Mouse (Mus musculus) CH12.LX (cell line): Measurements from ENCODE around the gene Tbp. TPM values are rescaled to one million over a fixed set of nuclear protein-coding genes. Genes with fewer than 3 reads are reported as not detected.

Experiments used
- DNase-seq: peaks from one replicate; pipeline ENCODE4 v3.0.0-alpha.2; 2013; ENCODE audit errors: extremely low read depth
- H3K27ac ChIP-seq: 2 replicates; pipeline ENCODE4 v1.5.1; 2012; ENCODE audit warnings: low read depth, mild to moderate bottlenecking, control low read depth, moderate library complexity; ENCODE audit not compliant: insufficient read depth
- H3K27me3 ChIP-seq: replicated peaks from 2 replicates; pipeline ENCODE3; 2012; ENCODE audit warnings: inconsistent platforms
- H3K36me3 ChIP-seq, 2 experiments: replicated peaks in 1 of 2; 2 replicates each; pipeline versions ENCODE3 to v1.6.1; 2012; ENCODE audit warnings: inconsistent platforms in 1 of 2, low read length in 1 of 2, mild to moderate bottlenecking in 1 of 2, mixed read lengths in 1 of 2, moderate library complexity in 1 of 2; ENCODE audit not compliant: control insufficient read depth in 1 of 2, insufficient read depth in 1 of 2
- H3K4me1 ChIP-seq, 2 experiments: 2 replicates each; pipeline ENCODE4 v1.6.1; 2012; ENCODE audit warnings: inconsistent platforms in 1 of 2, moderate library complexity in 1 of 2; ENCODE audit not compliant: insufficient read depth in 2 of 2, control insufficient read depth in 1 of 2
- H3K4me2 ChIP-seq: 2 replicates; pipeline ENCODE4 v1.6.1; 2012; ENCODE audit warnings: low read depth, mild to moderate bottlenecking, control low read depth; ENCODE audit not compliant: poor library complexity, insufficient read depth, severe bottlenecking
- H3K4me3 ChIP-seq, 3 experiments: fragments of 150-350 bp in 1 of 3; sonication (generic) in 1 of 3; replicated peaks in 1 of 3; 2 replicates each; pipeline versions ENCODE3 to v1.5.1; 2011 to 2012; ENCODE audit warnings: low read depth in 2 of 3, low read length in 2 of 3, mild to moderate bottlenecking in 2 of 3, moderate library complexity in 2 of 3, control low read depth in 1 of 3, improper control_type of control experiment in 1 of 3, inconsistent platforms in 1 of 3, mixed read lengths in 1 of 3; ENCODE audit not compliant: poor library complexity in 1 of 3
- H3K79me2 ChIP-seq: replicated peaks from 2 replicates; pipeline ENCODE4 v1.6.1; 2012; ENCODE audit warnings: mild to moderate bottlenecking, moderate library complexity; ENCODE audit not compliant: control insufficient read depth, poor library complexity, insufficient read depth, severe bottlenecking; ENCODE audit errors: extremely low read depth
- H3K9ac ChIP-seq: 2 replicates; pipeline ENCODE4 v1.6.1; 2012; ENCODE audit warnings: low read depth, mild to moderate bottlenecking, control low read depth, moderate library complexity; ENCODE audit not compliant: insufficient read depth
- H3K9me3 ChIP-seq: replicated peaks from 2 replicates; pipeline ENCODE3; 2012; ENCODE audit warnings: low read length, inconsistent platforms, mixed read lengths
- BHLHE40 ChIP-seq: IDR thresholded peaks from 2 replicates; pipeline ENCODE4 v1.6.1; 2011; ENCODE audit warnings: mild to moderate bottlenecking, low read depth, low read length, improper control_type of control experiment
- CHD1 ChIP-seq: IDR thresholded peaks from 2 replicates; pipeline ENCODE4 v1.6.1; 2012; ENCODE audit warnings: low read depth, low read length, improper control_type of control experiment, inconsistent platforms
- CHD2 ChIP-seq: IDR thresholded peaks from 2 replicates; pipeline ENCODE4 v1.6.1; 2011; ENCODE audit warnings: low read length, improper control_type of control experiment
- CTCF ChIP-seq, 2 experiments: IDR thresholded peaks in 1 of 2; conservative IDR thresholded peaks in 1 of 2; 2 replicates each; pipeline ENCODE4 v1.5.1; 2011 to 2012; ENCODE audit warnings: low read depth in 2 of 2, low read length in 2 of 2, improper control_type of control experiment in 1 of 2, inconsistent platforms in 1 of 2, mild to moderate bottlenecking in 1 of 2, moderate library complexity in 1 of 2
- E2F4 ChIP-seq: IDR thresholded peaks from 2 replicates; pipeline ENCODE4 v1.6.1; 2011; ENCODE audit warnings: low read depth, low read length, improper control_type of control experiment; ENCODE audit not compliant: insufficient replicate concordance
- ELF1 ChIP-seq: IDR thresholded peaks from 2 replicates; pipeline ENCODE4 v1.6.1; 2014; ENCODE audit warnings: low read depth, mild to moderate bottlenecking, inconsistent platforms, low read length, improper control_type of control experiment
- ETS1 ChIP-seq: conservative IDR thresholded peaks from 2 replicates; pipeline ENCODE4 v1.6.1; 2012; ENCODE audit warnings: low read depth, mild to moderate bottlenecking, inconsistent platforms, low read length, improper control_type of control experiment, moderate library complexity
- GABPA ChIP-seq: IDR thresholded peaks from 2 replicates; pipeline ENCODE4 v1.6.1; 2012; ENCODE audit warnings: low read depth, low read length, improper control_type of control experiment, inconsistent platforms; ENCODE audit not compliant: insufficient replicate concordance
- HCFC1 ChIP-seq: IDR thresholded peaks from 2 replicates; pipeline ENCODE4 v1.6.1; 2012; ENCODE audit warnings: low read depth, mild to moderate bottlenecking, inconsistent platforms, low read length, improper control_type of control experiment
- KAT2A ChIP-seq: IDR thresholded peaks from 2 replicates; pipeline ENCODE4 v1.6.1; 2012; ENCODE audit warnings: low read length, improper control_type of control experiment, inconsistent platforms; ENCODE audit not compliant: insufficient replicate concordance
- MAX ChIP-seq: IDR thresholded peaks from 2 replicates; pipeline ENCODE4 v1.6.1; 2011; ENCODE audit warnings: low read length, improper control_type of control experiment
- MAZ ChIP-seq: IDR thresholded peaks from 2 replicates; pipeline ENCODE4 v1.6.1; 2012; ENCODE audit warnings: low read depth, mild to moderate bottlenecking, inconsistent platforms, low read length, improper control_type of control experiment, moderate library complexity
- MEF2A ChIP-seq: IDR thresholded peaks from 2 replicates; pipeline ENCODE4 v1.6.1; 2014; ENCODE audit warnings: low read depth, mild to moderate bottlenecking, inconsistent platforms, low read length, improper control_type of control experiment, borderline replicate concordance
- MXI1 ChIP-seq: IDR thresholded peaks from 2 replicates; pipeline ENCODE4 v1.6.1; 2011; ENCODE audit warnings: mild to moderate bottlenecking, low read depth, low read length, improper control_type of control experiment
- MYC ChIP-seq: IDR thresholded peaks from 2 replicates; pipeline ENCODE4 v1.6.1; 2011; ENCODE audit warnings: low read depth, mild to moderate bottlenecking, improper control_type of control experiment, low read length
- NELFE ChIP-seq: IDR thresholded peaks from 2 replicates; pipeline ENCODE4 v1.6.1; 2011; ENCODE audit warnings: low read depth, low read length, improper control_type of control experiment
- NRF1 ChIP-seq: IDR thresholded peaks from 2 replicates; pipeline ENCODE4 v1.6.1; 2014; ENCODE audit warnings: low read depth, mild to moderate bottlenecking, inconsistent platforms, low read length, improper control_type of control experiment, moderate library complexity
- PAX5 ChIP-seq: IDR thresholded peaks from 2 replicates; pipeline ENCODE4 v1.6.1; 2012; ENCODE audit warnings: low read length, inconsistent platforms, mixed read lengths
- POLR2A ChIP-seq: IDR thresholded peaks from 2 replicates; pipeline ENCODE4 v1.6.1; 2011; ENCODE audit warnings: low read depth, mild to moderate bottlenecking, improper control_type of control experiment, low read length
- POLR2AphosphoS2 ChIP-seq: IDR thresholded peaks from 2 replicates; pipeline ENCODE4 v1.6.1; 2011; ENCODE audit warnings: low read depth, low read length, improper control_type of control experiment
- SIN3A ChIP-seq: IDR thresholded peaks from 2 replicates; pipeline ENCODE4 v1.6.1; 2012; ENCODE audit warnings: low read length, improper control_type of control experiment, inconsistent platforms
- SMC3 ChIP-seq: IDR thresholded peaks from 2 replicates; pipeline ENCODE4 v1.6.1; 2011; ENCODE audit warnings: low read depth, low read length, improper control_type of control experiment
- TBP ChIP-seq: conservative IDR thresholded peaks from 2 replicates; pipeline ENCODE4 v1.6.1; 2011; ENCODE audit warnings: low read depth, low read length, improper control_type of control experiment
- TCF12 ChIP-seq: IDR thresholded peaks from 2 replicates; pipeline ENCODE4 v1.6.1; 2014; ENCODE audit warnings: low read depth, mild to moderate bottlenecking, inconsistent platforms, low read length, improper control_type of control experiment
- USF2 ChIP-seq: conservative IDR thresholded peaks from 2 replicates; pipeline ENCODE4 v1.6.1; 2011; ENCODE audit warnings: low read depth, low read length, improper control_type of control experiment
- ZKSCAN1 ChIP-seq: IDR thresholded peaks from 2 replicates; pipeline ENCODE4 v1.6.1; 2012; ENCODE audit warnings: low read depth, inconsistent platforms, low read length, improper control_type of control experiment, borderline replicate concordance
- ZMIZ1 ChIP-seq: IDR thresholded peaks from 2 replicates; pipeline ENCODE4 v1.6.1; 2012; ENCODE audit warnings: low read depth, mild to moderate bottlenecking, inconsistent platforms, low read length, improper control_type of control experiment
- dilution Hi-C: fragments of 300-500 bp; cut with MboI; formaldehyde crosslinking; loops from 2 replicates; pipeline ENCODE4 v1.14.3; 2020; ENCODE audit warnings: low sequenced_read_pairs; ENCODE audit not compliant: extremely low pct_unique_long_range_greater_than_20kb, extremely low pct_ligation_motif_present
- in situ Hi-C: fragments of 300-500 bp; cut with MboI; formaldehyde crosslinking; loops from 3 replicates; pipeline ENCODE4 v1.14.3; 2019; ENCODE audit warnings: low sequenced_read_pairs, low pct_ligation_motif_present, low pct_unique_long_range_greater_than_20kb, mixed read lengths
- polyA plus RNA-seq: library from polyadenylated mRNA; unstranded; fragments of >175 nt; gene quantifications from 2 replicates; pipeline ENCODE4 v1.2.1, GENCODE M21; 2012; ENCODE audit warnings: low read depth; ENCODE audit not compliant: insufficient read length
- total RNA-seq, 2 experiments: library from RNA; depleted of rRNA; stranded (reverse); fragments of 300-350 nt in 1 of 2; fragments of >200 nt in 1 of 2; gene quantifications; 2 replicates each; pipeline ENCODE4 v1.2.3; 2012 to 2014

Gene Tbp
- total and polyA plus RNA-seq, 3 experiments: 26.5 to 71.4 (median 52.8) TPM

- H3K36me3 ChIP-seq: peaks cover 21 to 50% of the 10 kb centered on the region in 2 experiments
- H3K79me2 ChIP-seq: peaks cover 63% of the 10 kb centered on the region
- H3K9me3 ChIP-seq: no peaks in the 10 kb centered on the region
- peak overlapping the region; percentile 97 for H3K4me2 ChIP-seq
- H3K27me3 ChIP-seq: no peaks in the 10 kb centered on the region
- TF ChIP-seq KAT2A: peak; percentile 71; the same call in 1 of the 2 replicates
- TF ChIP-seq USF2: no peak
- peak; percentile 53; the same call in 1 of the 2 replicates for TF ChIP-seq TBP
- peak; percentile 90 for TF ChIP-seq HCFC1
- peak; percentile 90 for TF ChIP-seq TCF12
- TF ChIP-seq MYC: peak; percentile 62
- TF ChIP-seq CTCF (conservative IDR thresholded peaks at IDR 0.05 in 1 of 2, IDR thresholded peaks at IDR 0.05 in 1 of 2; ENCODE audit: low read depth in 2 of 2, low read length in 2 of 2): no peak
- peak; percentile 98 for TF ChIP-seq SIN3A
- no peak for TF ChIP-seq CHD1
- TF ChIP-seq BHLHE40: no peak
- TF ChIP-seq NELFE: peak; percentile 87
- peak; percentile 91 for TF ChIP-seq MXI1
- peak; percentile 86 for TF ChIP-seq POLR2A
- no peak for TF ChIP-seq PAX5
- TF ChIP-seq POLR2AphosphoS2: peak; percentile 76; the same call in 1 of the 2 replicates
- no peak for TF ChIP-seq SMC3
- no peak for TF ChIP-seq ETS1
- TF ChIP-seq MEF2A: peak; percentile 68; the same call in 1 of the 2 replicates
- TF ChIP-seq ZKSCAN1: no peak
- TF ChIP-seq E2F4: no peak
- peak; percentile 65; the same call in 1 of the 2 replicates for TF ChIP-seq GABPA
- TF ChIP-seq MAZ: no peak
- TF ChIP-seq NRF1: peak; percentile 76
- no peak for TF ChIP-seq CHD2
- TF ChIP-seq ELF1: peak; percentile 95
- TF ChIP-seq MAX: peak; percentile 52; the same call in 1 of the 2 replicates
- peak; percentile 72 for TF ChIP-seq ZMIZ1
- TF ChIP-seq, all 38 proteins: peak for 16
- Histone ChIP-seq H3K4me3 (peak overlapping the region; percentile 84 to 98 (median 94)), H3K4me1 (peaks cover 4 to 31% of the 10 kb centered on the region in 2 experiments; a peak in 3 of 4 replicates), H3K27ac (peak overlapping the region; percentile 72), H3K9ac (peak overlapping the region; percentile 67)
- peak; percentile 92 for DNase-seq
- dilution Hi-C loops: no loop called here
- in situ Hi-C loops: no loop called here
Observed at GRCm38 (mm10) chr17:15497882-15498752, 1.6 kb upstream of the Tbp start.
